Mouse (Mus musculus): ENCODE measurements around the gene Ccnl1. TPM values are rescaled to one million over a fixed set of nuclear protein-coding genes. Genes with fewer than 3 reads are reported as not detected.
A peak's percentile ranks its signal among the peaks of the same experiment; 100 is the strongest.

The Ccnl1 gene
- total RNA-seq, 2 experiments from 2014 or later: 16.1 to 18.8 TPM

DNA sequence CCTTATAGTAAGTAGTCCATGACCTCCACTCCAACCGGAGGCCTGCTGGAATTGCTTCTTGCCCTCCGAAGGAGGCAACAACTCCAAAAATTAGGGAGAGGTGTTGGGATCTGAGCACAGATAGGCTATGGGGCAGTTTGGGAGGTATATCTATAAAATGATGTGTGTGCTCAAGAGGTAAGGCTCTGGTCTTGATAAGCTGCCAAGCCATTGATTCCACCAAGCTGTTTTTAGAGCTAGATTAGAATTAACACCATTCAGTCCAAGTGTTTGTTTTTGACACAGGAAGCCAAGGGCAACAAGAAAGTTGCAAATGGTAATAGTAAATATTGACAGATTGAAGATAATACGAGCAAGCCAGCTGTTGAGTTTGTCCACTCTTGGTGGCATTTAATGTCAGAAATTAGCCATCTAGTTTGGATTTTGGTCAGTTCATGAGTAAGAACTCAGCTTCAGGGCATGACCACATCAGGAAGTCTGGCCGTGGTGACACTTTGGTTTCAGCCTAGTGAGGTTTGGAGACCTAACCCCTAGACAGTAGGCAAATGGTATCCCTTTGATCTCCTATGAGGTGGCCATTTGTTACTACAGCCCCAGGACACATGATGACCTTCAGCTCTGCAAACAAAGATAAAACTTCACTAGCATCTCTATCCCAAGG lies 4.4 kb upstream of the Ccnl1 start:
- intact Hi-C loops (cut with DNase I; ENCODE audit: low total_unique reads): no loop called here
- DNase-seq: no peak

GRCm38 (mm10) chr3:65960291-65960945 lies 2.4 kb upstream of the Ccnl1 start:
- DNase-seq: no peak
- intact Hi-C loops (cut with DNase I; ENCODE audit: low total_unique reads): no loop called here

- intact Hi-C loops (cut with DNase I; ENCODE audit: low total_unique reads): loop anchor here (2.0 kb wide), 1 partner anchor 15 kb away; no protein-coding TSS in a partner anchor
- no peak for DNase-seq
Observed at GRCm38 (mm10) chr3:65959416-65960001, 1.5 kb upstream of the Ccnl1 start.

- no peak for DNase-seq
- intact Hi-C loops (cut with DNase I; ENCODE audit: low total_unique reads): loop anchor here (2.0 kb wide), 1 partner anchor 16 kb away; no protein-coding TSS in a partner anchor
Observed at GRCm38 (mm10) chr3:65958840-65959185, 764 bp upstream of the Ccnl1 start.

DNA sequence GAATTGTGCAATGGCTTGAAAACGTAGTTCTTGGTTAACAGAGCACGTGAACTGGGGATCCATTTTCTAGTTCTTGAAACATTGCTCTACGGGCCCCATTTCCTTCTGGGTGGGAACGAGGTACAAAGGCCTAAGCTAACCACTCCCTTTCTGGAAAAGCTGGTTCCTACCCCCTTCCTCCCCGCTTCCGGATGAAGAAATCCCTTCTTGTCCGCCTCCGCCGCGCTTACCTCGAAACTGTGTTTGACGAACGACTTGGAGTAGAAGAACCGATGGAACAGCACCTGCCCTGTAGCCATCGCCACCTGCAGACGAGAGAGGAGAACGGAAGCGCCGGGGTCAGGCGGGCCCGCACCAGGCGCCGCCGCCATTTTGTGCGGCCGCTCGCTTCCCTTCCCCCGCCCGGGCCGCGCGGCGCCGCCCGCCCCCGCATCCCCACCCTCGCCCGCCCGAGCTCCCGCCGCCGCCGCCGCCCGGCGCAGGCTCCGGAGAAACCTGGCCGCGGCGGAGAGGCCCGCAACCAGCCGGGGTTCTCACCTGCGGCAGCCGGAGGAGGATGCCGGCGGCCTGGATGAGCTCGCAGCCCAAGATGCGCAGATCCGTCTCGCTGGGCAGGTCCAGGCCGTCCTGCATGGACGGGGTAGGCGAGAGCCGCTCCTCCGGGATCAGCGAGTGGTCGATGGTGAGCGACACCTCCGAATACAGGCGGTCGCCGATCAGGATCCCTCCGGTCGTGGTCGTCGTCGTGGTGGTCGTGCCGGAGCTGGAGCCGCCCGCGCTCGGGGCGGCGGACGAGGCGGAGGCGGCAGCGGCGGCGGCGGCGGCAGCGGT lies 563 bp downstream of the Ccnl1 start:
- intact Hi-C loops (cut with DNase I; ENCODE audit: low total_unique reads): loop anchor here (2.0 kb wide), 1 partner anchor 17 kb away; no protein-coding TSS in a partner anchor
- DNase-seq: peak; percentile 53

DNA sequence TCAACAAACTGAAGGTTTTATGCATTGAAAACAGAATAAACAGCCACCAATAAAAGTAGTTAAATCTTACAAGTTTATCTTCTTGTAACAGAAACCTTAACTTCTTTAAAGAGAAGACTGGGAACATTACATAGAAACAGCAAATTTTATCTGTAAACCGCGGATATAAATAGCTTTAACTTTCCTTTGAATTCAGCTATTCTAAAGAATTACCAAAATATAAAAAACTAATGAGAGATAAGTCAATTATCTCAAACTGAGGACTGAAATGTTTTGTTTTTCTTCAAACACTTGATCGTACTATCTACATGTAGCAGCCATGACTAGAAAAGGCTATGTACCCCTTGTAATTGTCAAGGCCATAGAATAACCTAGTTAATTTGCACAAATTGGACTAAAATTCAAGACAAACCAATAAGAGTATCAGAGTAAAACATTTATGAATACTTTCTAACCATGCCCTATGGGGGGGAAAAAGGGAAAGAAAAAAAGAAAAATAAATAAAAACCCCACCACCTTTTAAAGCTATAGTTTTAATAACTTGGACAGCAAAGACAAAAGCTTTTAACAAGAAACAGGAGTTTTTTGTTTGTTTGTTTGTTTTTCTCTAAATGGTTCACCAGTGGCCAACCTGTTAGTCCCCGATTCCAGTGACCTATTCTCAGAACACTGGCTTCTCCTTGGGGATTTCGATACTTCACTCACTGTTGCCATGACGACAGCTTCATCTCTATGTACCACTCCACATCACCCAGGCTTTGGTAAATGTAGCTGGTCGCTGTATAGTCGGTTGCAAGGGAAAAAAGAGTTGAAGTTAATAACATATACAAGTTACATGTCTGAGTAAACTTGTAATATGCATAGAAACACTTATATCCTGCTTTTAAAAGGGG lies 3.3 kb downstream of the Ccnl1 start:
- DNase-seq: no peak
- intact Hi-C loops (cut with DNase I; ENCODE audit: low total_unique reads): no loop called here

GRCm38 (mm10) chr3:65950831-65951365 lies 7.2 kb downstream of the Ccnl1 start:
- intact Hi-C loops (cut with DNase I; ENCODE audit: low total_unique reads): no loop called here
- no peak for DNase-seq

DNA sequence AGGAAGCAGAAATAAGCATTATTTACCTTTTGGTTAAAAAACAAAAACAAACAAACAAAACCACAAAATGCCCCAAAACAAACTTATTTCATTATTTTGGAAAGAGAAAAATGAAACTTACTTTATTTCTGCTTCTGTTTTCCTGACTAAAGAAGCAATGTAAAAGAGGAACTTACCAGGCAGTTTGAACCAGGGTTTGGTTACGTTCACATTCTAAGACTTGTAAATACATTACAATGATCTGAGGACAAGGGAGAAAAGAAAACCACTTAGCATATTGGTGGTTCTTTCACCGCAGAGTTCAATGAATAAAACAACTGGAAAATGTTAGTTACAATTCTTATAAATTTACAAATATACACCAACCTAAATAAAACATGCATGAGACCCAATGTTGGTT lies 7.7 kb downstream of the Ccnl1 start:
- DNase-seq: no peak

DNA sequence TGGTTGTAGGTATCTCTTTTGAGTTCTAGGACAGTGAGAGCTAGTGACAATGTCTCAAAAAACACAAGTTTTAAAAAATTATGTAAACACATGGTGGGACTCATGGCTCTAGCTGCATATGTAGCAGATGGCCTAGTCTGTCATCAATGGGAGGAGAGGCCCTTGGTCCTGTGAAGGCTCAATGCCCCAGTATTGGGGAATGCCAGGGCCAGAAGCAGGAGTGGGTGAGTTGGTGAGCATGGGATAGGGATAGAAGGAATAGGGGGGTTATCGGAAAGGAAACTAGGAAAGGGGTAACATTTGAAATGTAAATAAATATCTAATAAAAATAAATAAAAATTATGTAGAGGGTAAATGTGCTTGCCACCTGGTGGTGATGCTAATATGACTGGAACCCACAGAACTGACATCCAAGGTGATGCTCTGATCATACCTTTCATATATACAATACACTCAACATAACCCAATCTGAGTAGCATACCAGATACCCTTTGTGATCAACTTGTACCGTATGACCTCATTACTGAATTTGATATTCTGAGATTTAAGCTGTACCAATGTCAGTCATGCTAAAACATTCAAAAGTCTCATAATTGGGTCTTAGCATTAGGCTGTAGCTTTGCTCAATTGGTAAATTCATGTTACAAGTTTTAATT lies 12.6 kb downstream of the Ccnl1 start:
- intact Hi-C loops (cut with DNase I; ENCODE audit: low total_unique reads): no loop called here
- no peak for DNase-seq

More for the DNA sequence above, 7.7 kb downstream of the Ccnl1 start:
- intact Hi-C loops (cut with DNase I; ENCODE audit: low total_unique reads): no loop called here

DNA sequence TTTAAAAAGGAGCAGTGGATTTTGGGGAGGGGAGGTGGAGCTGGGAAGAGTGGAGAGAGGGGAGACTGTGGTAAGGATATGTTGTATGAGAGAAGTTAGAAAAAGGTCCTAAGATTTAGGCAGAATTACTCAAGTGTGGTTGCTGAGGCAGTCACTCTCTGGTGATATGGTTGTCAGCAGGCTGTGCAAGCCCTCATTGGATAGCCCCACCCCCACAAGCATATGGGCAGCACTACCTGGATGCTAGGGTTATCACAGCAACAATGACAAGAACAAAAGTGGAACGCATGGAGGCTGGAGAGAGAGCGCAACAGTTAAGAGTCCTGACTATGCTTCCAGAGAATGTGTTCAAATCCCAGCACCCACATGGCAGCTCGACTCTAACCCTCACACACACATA lies 13.3 kb downstream of the Ccnl1 start:
- intact Hi-C loops (cut with DNase I; ENCODE audit: low total_unique reads): no loop called here
- no peak for DNase-seq

DNA sequence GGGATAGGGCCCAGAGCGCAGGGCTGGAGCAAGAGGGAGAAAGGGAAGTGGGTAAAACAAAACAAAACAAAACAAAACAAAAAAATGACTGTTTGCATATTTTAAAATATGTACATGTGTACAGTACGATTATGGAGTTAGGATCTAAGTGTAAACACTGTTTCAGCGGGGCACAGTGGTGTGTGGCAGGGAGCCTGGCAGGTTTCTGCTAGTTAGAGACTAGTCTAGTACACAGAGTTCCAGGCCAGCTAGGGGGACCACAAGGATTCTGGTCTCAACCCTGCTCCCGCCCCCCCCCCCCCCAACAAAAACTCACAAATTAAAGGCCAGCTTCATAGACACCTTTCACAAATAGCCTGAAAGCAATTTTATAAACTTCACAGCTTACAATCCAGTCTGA lies 14.6 kb downstream of the Ccnl1 start:
- no peak for DNase-seq
- intact Hi-C loops (cut with DNase I; ENCODE audit: low total_unique reads): no loop called here

GRCm38 (mm10) chr3:65941052-65941451 lies 17.0 kb downstream of the Ccnl1 start:
- DNase-seq: no peak
- intact Hi-C loops (cut with DNase I; ENCODE audit: low total_unique reads): no loop called here

GRCm38 (mm10) chr3:65938211-65938610 lies 19.8 kb downstream of the Ccnl1 start:
- intact Hi-C loops (cut with DNase I; ENCODE audit: low total_unique reads): loop anchor here (10.0 kb wide), 1 partner anchor 57 kb away; no protein-coding TSS in a partner anchor
- DNase-seq: no peak

DNA sequence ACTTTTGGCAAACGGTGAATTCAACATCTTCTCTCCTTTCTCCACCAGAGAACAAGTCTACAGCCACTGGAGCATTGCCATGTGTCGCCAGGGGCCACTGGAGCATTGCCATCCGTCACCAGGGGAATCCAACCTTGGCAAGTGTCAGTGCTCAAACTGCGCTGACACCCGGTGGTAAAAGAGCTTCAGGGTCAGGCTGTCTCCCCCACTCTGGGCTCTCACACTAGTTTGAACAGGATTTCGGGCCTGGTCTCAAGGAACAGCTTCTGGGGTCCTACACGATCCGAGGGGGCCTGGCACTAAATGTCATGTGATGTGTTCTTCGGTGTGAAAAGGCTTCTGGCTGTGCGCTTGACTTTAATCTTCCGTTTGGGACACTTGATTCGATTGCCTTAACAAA lies 21.7 kb downstream of the Ccnl1 start:
- DNase-seq: no peak
- intact Hi-C loops (cut with DNase I; ENCODE audit: low total_unique reads): loop anchor here (10.0 kb wide), 1 partner anchor 58 kb away; no protein-coding TSS in a partner anchor

DNA sequence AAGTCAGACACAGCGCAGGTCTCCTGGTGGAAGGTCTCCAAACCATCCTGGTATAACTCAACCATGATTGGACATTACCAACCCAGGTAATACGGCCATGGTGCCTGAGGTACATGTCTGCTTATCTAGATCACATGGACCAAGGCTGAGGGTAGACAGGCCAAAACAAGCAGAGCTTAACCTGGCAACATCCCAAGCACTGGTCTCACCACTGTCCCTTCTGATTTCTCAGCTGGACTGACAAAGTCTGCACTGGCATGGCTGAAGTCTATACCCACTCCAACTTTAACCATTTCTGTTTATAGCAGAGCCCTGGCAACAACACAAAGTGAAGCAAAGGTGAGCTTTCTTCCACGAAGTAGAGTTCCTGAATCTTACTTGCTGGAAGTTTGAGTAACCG lies 22.9 kb downstream of the Ccnl1 start:
- intact Hi-C loops (cut with DNase I; ENCODE audit: low total_unique reads): loop anchor here (10.0 kb wide), 1 partner anchor 60 kb away; no protein-coding TSS in a partner anchor
- no peak for DNase-seq

- no peak for DNase-seq
- intact Hi-C loops (cut with DNase I; ENCODE audit: low total_unique reads): loop anchor here (10.0 kb wide), 1 partner anchor 61 kb away; no protein-coding TSS in a partner anchor
Observed at GRCm38 (mm10) chr3:65933726-65934125, 24.3 kb downstream of the Ccnl1 start.

DNA sequence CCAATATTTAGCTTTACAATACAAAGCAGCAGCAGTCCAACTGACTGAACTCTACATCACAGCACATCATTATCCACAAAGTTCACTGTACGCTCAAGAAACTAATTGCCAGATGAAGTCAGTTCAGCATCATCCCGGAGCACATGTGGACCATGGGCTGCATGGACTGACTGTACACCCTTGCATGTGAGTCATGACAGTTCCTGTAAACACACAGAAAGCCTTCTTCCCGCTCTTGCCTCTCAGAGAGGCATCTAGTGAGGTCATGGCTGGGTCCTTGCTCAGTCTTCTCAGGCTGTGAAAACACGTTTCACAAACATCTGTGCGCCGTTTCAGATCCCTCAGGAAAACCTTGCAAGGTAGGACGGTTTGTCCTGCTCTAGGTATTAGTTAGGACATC lies 26.5 kb downstream of the Ccnl1 start:
- DNase-seq: no peak

DNA sequence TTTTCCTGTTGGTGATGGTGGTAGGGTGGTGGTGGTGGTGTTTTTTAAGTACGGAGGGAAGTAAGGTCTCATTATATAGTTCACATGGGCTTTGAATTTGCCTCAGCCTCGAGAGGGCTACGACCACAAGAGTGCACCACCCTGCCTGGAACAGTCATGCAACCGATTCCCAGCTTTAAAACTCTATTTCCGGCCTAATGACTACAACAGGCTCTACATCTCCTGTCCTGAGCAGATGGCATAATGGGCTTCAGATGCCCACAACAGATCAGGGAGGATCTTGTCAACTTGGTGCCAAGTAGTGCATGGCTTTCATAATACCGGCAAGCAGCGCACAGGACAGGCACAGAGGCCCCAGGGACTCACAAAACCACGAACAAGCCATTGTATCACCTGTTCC lies 27.4 kb downstream of the Ccnl1 start:
- DNase-seq: no peak
- intact Hi-C loops (cut with DNase I; ENCODE audit: low total_unique reads): loop anchor here (10.0 kb wide), 1 partner anchor 64 kb away; no protein-coding TSS in a partner anchor

More for the DNA sequence above, 26.5 kb downstream of the Ccnl1 start:
- intact Hi-C loops (cut with DNase I; ENCODE audit: low total_unique reads): loop anchor here (10.0 kb wide), 1 partner anchor 63 kb away; no protein-coding TSS in a partner anchor

Data from gastrocnemius, postnatal 14 days (tissue).